Comparison of ENCODE assay signal across 20 mouse cellular contexts in the genomic region with DNA sequence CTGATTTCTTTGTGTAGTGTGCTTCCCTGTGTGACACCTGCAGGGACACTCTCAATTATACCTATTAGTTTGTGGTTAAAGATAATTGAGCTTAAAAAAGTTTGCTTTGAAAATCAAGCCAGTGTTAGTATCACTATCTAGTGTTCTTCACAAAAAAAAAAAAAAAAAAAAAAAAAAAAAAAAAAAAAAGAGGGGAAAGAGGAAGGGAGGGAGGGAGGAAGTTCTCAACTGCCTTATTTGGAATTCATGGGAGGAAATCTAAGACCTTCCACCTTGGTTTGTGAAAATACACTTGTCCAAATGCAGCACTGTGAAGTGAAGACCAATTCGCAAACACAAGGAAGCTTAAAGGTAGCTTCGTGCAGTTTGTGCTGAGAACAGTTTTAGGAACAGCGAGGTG.
DNase-seq lines count a peak whose midpoint lies in the region; ATAC-seq and TF ChIP-seq lines count a peak whose summit lies in the region.
"Had no signal": no experiment of that assay in that cellular context is flagged by ENCODE, and none has a peak within 500 bp of the region (broad histone marks: within the 10 kb centered on the region; RNA-seq: fewer than 3 reads in every experiment).

No protein-coding gene starts in this region.

- no peak overlapping the region for H3K4me2 ChIP-seq in CH12.LX (ENCODE audit: insufficient read depth, low read depth, poor library complexity, severe bottlenecking)
- H3K4me2 ChIP-seq in lung, postnatal 0 days (replicated peaks; ENCODE audit: low read depth, low read length), result no peak overlapping the region
- H3K4me2 ChIP-seq: embryonic facial prominence, embryonic 12.5 days; forebrain, embryonic 13.5 days; forebrain, embryonic 15.5 days had no signal

- 72% methylated on average over 3 of the region's 3 CpGs for WGBS in lung, postnatal 0 days

- DNase-seq in CH12.LX (ENCODE audit: extremely low read depth) (no peak), ES-E14 (ENCODE audit: low read depth, low spot score) (no peak)
- DNase-seq in brain, adult 2 months (ENCODE audit: low read depth, low spot score), result peak; percentile 18
- no peak for DNase-seq in cerebellum, adult 18-20 months
- no peak for DNase-seq in lung, postnatal 0 days (ENCODE audit: low spot score)
- DNase-seq: adrenal gland, adult 2 months; adrenal gland, postnatal 10 days; adrenal gland, postnatal 36 days; cerebellum, adult 11 months; cerebellum, adult 2 months; cerebellum, adult 9-10 months; cerebellum, postnatal 10 days; cerebellum, postnatal 25 days; forebrain, postnatal 0 days had no signal

- TF ChIP-seq POLR2A in CH12.LX (IDR thresholded peaks at IDR 0.05; ENCODE audit: low read depth, low read length), result no peak

- peaks cover 0 to 2% of the 10 kb centered on the region in 2 experiments; a peak in 1 of 4 replicates for H3K4me1 ChIP-seq in CH12.LX (ENCODE audit: control insufficient read depth in 1 of 2, insufficient read depth in 2 of 2)
- H3K4me1 ChIP-seq in ES-E14 (ENCODE audit: control insufficient read depth in 2 of 2, insufficient read depth in 2 of 2, low read length in 2 of 2, poor library complexity in 1 of 2), result no peaks in the 10 kb centered on the region
- no peaks in the 10 kb centered on the region for H3K4me1 ChIP-seq in lung, postnatal 0 days (ENCODE audit: insufficient read depth, low read depth, low read length)
- H3K4me1 ChIP-seq: embryonic facial prominence, embryonic 10.5 days; embryonic facial prominence, embryonic 12.5 days; forebrain, embryonic 13.5 days; forebrain, embryonic 15.5 days had no signal

- H3K9ac ChIP-seq in CH12.LX (ENCODE audit: insufficient read depth, low read depth) (no peak overlapping the region), ES-E14 (ENCODE audit: insufficient read depth, low read depth, low read length, poor library complexity, severe bottlenecking) (no peak overlapping the region)
- no peak overlapping the region for H3K9ac ChIP-seq in lung, postnatal 0 days (replicated peaks; ENCODE audit: low read depth)
- H3K9ac ChIP-seq: embryonic facial prominence, embryonic 12.5 days; forebrain, embryonic 13.5 days; forebrain, embryonic 15.5 days; forebrain, postnatal 0 days had no signal

- dilution Hi-C loops in CH12.LX (cut with MboI; ENCODE audit: extremely low pct_ligation_motif_present, extremely low pct_unique_long_range_greater_than_20kb, low sequenced_read_pairs), result no loop called here

- TF ChIP-seq EP300 in CH12.LX (IDR thresholded peaks at IDR 0.05; ENCODE audit: low read length), result no peak
- TF ChIP-seq EP300 in lung, postnatal 0 days (IDR thresholded peaks at IDR 0.05), result no peak

- ATAC-seq in lung, postnatal 0 days, result no peak
- ATAC-seq: activated CD4-positive, CD25-positive, alpha-beta regulatory T cell, adult 4 months; forebrain, embryonic 13.5 days; forebrain, embryonic 15.5 days; forebrain, postnatal 0 days; Patski had no signal

- H3K36me3 ChIP-seq in CH12.LX (replicated peaks in 1 of 2; ENCODE audit: control insufficient read depth in 1 of 2, insufficient read depth in 1 of 2, low read length in 1 of 2), result peaks cover 4 to 11% of the 10 kb centered on the region in 2 experiments
- H3K36me3 ChIP-seq in ES-E14 (ENCODE audit: control insufficient read depth, insufficient read depth, low read length, poor library complexity, severe bottlenecking), result peaks cover 5% of the 10 kb centered on the region; the same call in 1 of the 2 replicates
- no peaks in the 10 kb centered on the region for H3K36me3 ChIP-seq in lung, postnatal 0 days (ENCODE audit: insufficient read depth, low read length)

- H3K79me2 ChIP-seq in CH12.LX (replicated peaks; ENCODE audit: control insufficient read depth, extremely low read depth, insufficient read depth, poor library complexity, severe bottlenecking), result no peaks in the 10 kb centered on the region

- no peak for TF ChIP-seq RAD21 in CH12.LX (IDR thresholded peaks at IDR 0.05; ENCODE audit: low read depth, low read length)

- H3K9me3 ChIP-seq in CH12.LX (replicated peaks; ENCODE audit: low read length) (no peaks in the 10 kb centered on the region), ES-E14 (ENCODE audit: control insufficient read depth, insufficient read depth, low read depth, low read length) (no peaks in the 10 kb centered on the region)
- H3K9me3 ChIP-seq in lung, postnatal 0 days (ENCODE audit: low read length), result no peaks in the 10 kb centered on the region
- H3K9me3 ChIP-seq: embryonic facial prominence, embryonic 10.5 days; embryonic facial prominence, embryonic 12.5 days; forebrain, embryonic 13.5 days; forebrain, embryonic 15.5 days had no signal

- H3K4me3 ChIP-seq in CH12.LX (replicated peaks in 1 of 3; ENCODE audit: low read depth in 2 of 3, low read length in 2 of 3, poor library complexity in 1 of 3) (no peak overlapping the region), ES-E14 (ENCODE audit: insufficient read depth in 1 of 2, low read depth in 1 of 2, low read length in 2 of 2, poor library complexity in 1 of 2, severe bottlenecking in 1 of 2) (no peak overlapping the region)
- H3K4me3 ChIP-seq in lung, postnatal 0 days (ENCODE audit: low read depth, low read length), result no peak overlapping the region
- H3K4me3 ChIP-seq: embryonic facial prominence, embryonic 10.5 days; embryonic facial prominence, embryonic 12.5 days; forebrain, embryonic 13.5 days; forebrain, embryonic 15.5 days had no signal

- no peak overlapping the region for H3K27ac ChIP-seq in CH12.LX (ENCODE audit: insufficient read depth, low read depth)
- no peak overlapping the region for H3K27ac ChIP-seq in ES-E14 (ENCODE audit: insufficient read depth, low read depth, low read length, poor library complexity, severe bottlenecking)
- H3K27ac ChIP-seq in lung, postnatal 0 days (ENCODE audit: low read length), result no peak overlapping the region
- H3K27ac ChIP-seq: embryonic facial prominence, embryonic 10.5 days; embryonic facial prominence, embryonic 12.5 days; forebrain, embryonic 13.5 days; forebrain, embryonic 15.5 days had no signal

- no peaks in the 10 kb centered on the region for H3K27me3 ChIP-seq in CH12.LX (replicated peaks)
- H3K27me3 ChIP-seq in lung, postnatal 0 days (replicated peaks; ENCODE audit: insufficient read depth, low read length), result no peaks in the 10 kb centered on the region
- H3K27me3 ChIP-seq: embryonic facial prominence, embryonic 12.5 days; forebrain, embryonic 13.5 days; forebrain, embryonic 15.5 days; Patski had no signal

- in situ Hi-C loops in CH12.LX (cut with MboI; ENCODE audit: low pct_ligation_motif_present, low pct_unique_long_range_greater_than_20kb, low sequenced_read_pairs), result no loop called here
- in situ Hi-C loops in ES-E14 (cut with MboI; ENCODE audit: low sequenced_read_pairs in 2 of 2, unreplicated experiment in 2 of 2), result no loop called here

- no peak for TF ChIP-seq CTCF in CH12.LX (conservative IDR thresholded peaks at IDR 0.05 in 1 of 2, IDR thresholded peaks at IDR 0.05 in 1 of 2; ENCODE audit: low read depth in 2 of 2, low read length in 2 of 2)
- no peak for TF ChIP-seq CTCF in lung, postnatal 0 days (IDR thresholded peaks at IDR 0.05)

TF ChIP-seq in CH12.LX, 34 proteins besides CTCF, POLR2A, EP300 and RAD21:
- TF ChIP-seq ZNF384 (IDR thresholded peaks at IDR 0.05; ENCODE audit: low read depth, low read length), result peak; percentile 74
- TF ChIP-seq HCFC1 (IDR thresholded peaks at IDR 0.05; ENCODE audit: low read depth, low read length), result no peak

TF ChIP-seq in ES-E14, 5 proteins besides CTCF, POLR2A, EP300 and RAD21:
- TF ChIP-seq ZNF384 (IDR thresholded peaks at IDR 0.05; ENCODE audit: low read depth, low read length) (peak; percentile 59; the same call in 1 of the 2 replicates), ZC3H11A (IDR thresholded peaks at IDR 0.05; ENCODE audit: borderline replicate concordance, low read depth, low read length) (no peak)
